Mouse (Mus musculus): Measurements from ENCODE around the gene Pmpcb.

Gene Pmpcb

GRCm38 (mm10) chr5:21804837-21805236 is 67.9 kb downstream of the Pmpcb start:
- no peak for DNase-seq
